Mouse (Mus musculus): Measurements from ENCODE around the gene Fam178b.

The Fam178b gene

GRCm38 (mm10) chr1:36524058-36524457 lies 158.9 kb downstream of the Fam178b start:
- no peak for DNase-seq (ENCODE audit: low read depth, low spot score)

- DNase-seq (ENCODE audit: low read depth, low spot score): peak; percentile 9
These were observed 159.5 kb downstream of the Fam178b start for GRCm38 (mm10) chr1:36523332-36524013.

GRCm38 (mm10) chr1:36522210-36522609 lies 160.8 kb downstream of the Fam178b start:
- no peak for DNase-seq (ENCODE audit: low read depth, low spot score)

GRCm38 (mm10) chr1:36519626-36520025 lies 163.4 kb downstream of the Fam178b start:
- no peak for DNase-seq (ENCODE audit: low read depth, low spot score)

- no peak for DNase-seq (ENCODE audit: low read depth, low spot score)
These were observed 164.7 kb downstream of the Fam178b start for GRCm38 (mm10) chr1:36518259-36518658.

- peak; percentile 29 for DNase-seq (ENCODE audit: low read depth, low spot score)
These were observed 169.3 kb downstream of the Fam178b start for GRCm38 (mm10) chr1:36513718-36514117.

GRCm38 (mm10) chr1:36513310-36513709 lies 169.7 kb downstream of the Fam178b start:
- DNase-seq (ENCODE audit: low read depth, low spot score): no peak

GRCm38 (mm10) chr1:36512966-36513280 lies 170.1 kb downstream of the Fam178b start:
- DNase-seq (ENCODE audit: low read depth, low spot score): no peak
